Mouse (Mus musculus): ENCODE data around the gene Coro1b.

GRCm38 (mm10) chr19:4153232-4153654 lies 4.8 kb downstream of the Coro1b start, which contains the start of gene Ptprcap:
- no peak for TF ChIP-seq ZC3H11A (IDR thresholded peaks at IDR 0.05; ENCODE audit: borderline replicate concordance, low read depth, low read length)
- TF ChIP-seq CHD2 (IDR thresholded peaks at IDR 0.05; ENCODE audit: low read depth, low read length) = no peak
